Mouse (Mus musculus) midbrain, embryonic 11.5 days (tissue): ENCODE measurements around the gene C87436. TPM values are rescaled to one million over a fixed set of nuclear protein-coding genes. Genes with fewer than 3 reads are reported as not detected.

Experiments
- ATAC-seq: fragments of 200-750 bp; cut with Nextera tagmentation; 2 replicates; pipeline ENCODE4 v1.8.0; 2017; ENCODE audit warnings: moderate TSS enrichment, moderate library complexity; ENCODE audit not compliant: low FRiP score
- DNase-seq: peaks from one replicate; pipeline ENCODE4 v3.0.0; 2015; ENCODE audit warnings: low spot score; ENCODE audit errors: missing footprints
- H3K27ac ChIP-seq: fragments of 300-500 bp; sonication (generic); 2 replicates; pipeline ENCODE4 v1.5.1; 2014; ENCODE audit warnings: low read depth, low read length
- H3K27me3 ChIP-seq: fragments of 300-500 bp; sonication (generic); 2 replicates; pipeline ENCODE4 v1.6.1; 2014; ENCODE audit warnings: mild to moderate bottlenecking, low read length, moderate library complexity, mixed read lengths; ENCODE audit not compliant: control insufficient read depth, insufficient read depth
- H3K36me3 ChIP-seq: fragments of 300-500 bp; sonication (generic); 2 replicates; pipeline ENCODE4 v1.6.1; 2014; ENCODE audit warnings: mild to moderate bottlenecking, low read length, moderate library complexity, mixed read lengths; ENCODE audit not compliant: control insufficient read depth, insufficient read depth
- H3K4me1 ChIP-seq: fragments of 300-500 bp; sonication (generic); 2 replicates; pipeline ENCODE4 v1.6.1; 2014; ENCODE audit warnings: low read length; ENCODE audit not compliant: control insufficient read depth, insufficient read depth
- H3K4me2 ChIP-seq: fragments of 300-500 bp; sonication (generic); 2 replicates; pipeline ENCODE4 v1.6.1; 2014; ENCODE audit warnings: mild to moderate bottlenecking, moderate library complexity
- H3K4me3 ChIP-seq: fragments of 300-500 bp; sonication (generic); 2 replicates; pipeline ENCODE4 v1.5.1; 2014; ENCODE audit warnings: low read depth, low read length
- H3K9ac ChIP-seq: fragments of 300-500 bp; sonication (generic); 2 replicates; pipeline ENCODE4 v1.6.1; 2014; ENCODE audit warnings: low read length
- H3K9me3 ChIP-seq: fragments of 300-500 bp; sonication (generic); 2 replicates; pipeline ENCODE4 v1.6.1; 2016; ENCODE audit warnings: low read length; ENCODE audit not compliant: control insufficient read depth
- WGBS: fragments of 180-500 bp; shearing (Covaris S2); extraction: QIAGEN DNeasy Blood & Tissue Kit; methylation state at CpG from one replicate; pipeline ENCODE4 v1.1.7; 2014; 5-methylcytosine and 5-hydroxymethylcytosine counted together
- polyA plus RNA-seq: library from polyadenylated mRNA; unstranded; fragments of >200 nt; fragmentation: Nextera tagmentation; extraction: Ambion mirVana; gene quantifications from 2 replicates; pipeline ENCODE4 v1.2.1, GENCODE M21; 2014

Gene C87436
- polyA plus RNA-seq, 1 experiment from 2014 or later: 23.6 TPM

DNA sequence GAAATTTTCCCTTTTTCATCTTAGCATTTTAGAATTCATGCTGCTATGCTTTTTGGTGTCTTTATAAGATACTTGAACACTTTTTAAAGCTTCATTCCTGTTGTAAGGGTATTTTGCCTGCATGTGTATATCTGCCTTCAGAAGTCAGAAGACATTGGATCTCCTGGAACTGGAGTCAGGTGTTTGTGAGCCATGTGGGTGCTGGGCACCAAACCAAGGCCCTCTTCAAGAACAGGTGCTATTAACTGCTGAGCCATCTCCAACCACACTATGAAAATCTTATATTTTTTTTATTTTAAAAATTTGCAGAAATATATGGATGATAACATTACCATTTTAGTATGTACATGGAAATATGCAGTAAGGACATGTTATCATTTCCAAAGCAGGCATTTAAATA, 31.9 kb upstream of the C87436 start:
- DNase-seq (no peak), ATAC-seq (no peak)
- no peak overlapping the region for H3K27ac ChIP-seq
- peaks cover 5% of the 10 kb centered on the region; the same call in 1 of the 2 replicates for H3K4me1 ChIP-seq
- no peaks in the 10 kb centered on the region for H3K9me3 ChIP-seq
- no peaks in the 10 kb centered on the region for H3K27me3 ChIP-seq
- H3K4me3 ChIP-seq: peak overlapping the region; percentile 14; the same call in 1 of the 2 replicates
- peak overlapping the region; percentile 81 for H3K4me2 ChIP-seq
- H3K36me3 ChIP-seq: no peaks in the 10 kb centered on the region
- H3K9ac ChIP-seq: peak overlapping the region; percentile 42; the same call in 1 of the 2 replicates

DNA sequence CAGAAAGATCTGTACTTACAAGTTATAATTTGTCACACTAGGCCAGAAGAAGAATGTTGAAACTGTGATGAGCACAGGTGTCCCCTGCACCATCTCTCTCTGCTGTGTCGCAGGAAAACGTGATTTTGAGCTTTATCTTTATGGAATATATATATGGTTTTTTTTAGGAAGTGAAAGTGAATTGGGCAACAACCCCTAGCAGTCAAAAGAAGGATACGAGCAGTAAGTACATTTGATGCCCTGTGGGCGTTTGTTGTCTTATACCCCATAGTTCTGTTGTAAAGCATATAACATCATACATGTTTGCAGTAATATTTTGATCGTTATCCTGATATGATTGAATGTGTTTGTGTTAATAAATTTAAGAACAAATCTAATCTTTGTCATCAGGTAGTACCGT, 19.5 kb upstream of the C87436 start:
- WGBS: 92% methylated on average over 6 of the region's 6 CpGs
- Histone ChIP-seq H3K9me3 (no peaks in the 10 kb centered on the region), H3K27ac (no peak overlapping the region), H3K36me3 (peaks cover 27% of the 10 kb centered on the region), H3K4me3 (no peak overlapping the region), H3K4me2 (no peak overlapping the region), H3K4me1 (no peaks in the 10 kb centered on the region), H3K27me3 (no peaks in the 10 kb centered on the region), H3K9ac (no peak overlapping the region)
- no peak for ATAC-seq
- no peak for DNase-seq

DNA sequence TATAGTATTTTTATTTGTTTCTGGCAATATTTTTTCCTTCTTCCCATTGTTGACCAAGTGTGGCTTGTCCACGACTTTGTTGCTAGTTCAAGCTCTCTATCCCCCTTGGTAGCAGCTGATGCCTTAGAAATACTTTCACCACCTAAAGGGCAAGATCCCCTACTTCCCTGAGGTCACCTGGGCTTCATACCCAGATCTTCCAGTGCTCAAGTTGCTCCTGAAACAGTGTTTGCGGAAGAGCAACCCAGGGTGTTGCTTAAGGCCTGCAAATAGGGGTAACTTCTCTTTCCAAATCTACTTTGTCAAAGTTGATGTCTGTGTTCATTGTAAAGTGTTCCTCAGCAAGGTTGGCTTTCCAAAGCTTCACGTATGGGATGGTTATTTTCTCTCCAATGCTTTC, 18.9 kb upstream of the C87436 start:
- H3K27ac ChIP-seq: no peak overlapping the region
- H3K9ac ChIP-seq: no peak overlapping the region
- H3K36me3 ChIP-seq: peaks cover 29% of the 10 kb centered on the region
- no peaks in the 10 kb centered on the region for H3K4me1 ChIP-seq
- DNase-seq (no peak), ATAC-seq (no peak)
- H3K4me3 ChIP-seq: no peak overlapping the region
- WGBS: 96% methylated on average over 3 of the region's 3 CpGs
- H3K4me2 ChIP-seq: no peak overlapping the region
- H3K9me3 ChIP-seq: no peaks in the 10 kb centered on the region
- no peaks in the 10 kb centered on the region for H3K27me3 ChIP-seq

DNA sequence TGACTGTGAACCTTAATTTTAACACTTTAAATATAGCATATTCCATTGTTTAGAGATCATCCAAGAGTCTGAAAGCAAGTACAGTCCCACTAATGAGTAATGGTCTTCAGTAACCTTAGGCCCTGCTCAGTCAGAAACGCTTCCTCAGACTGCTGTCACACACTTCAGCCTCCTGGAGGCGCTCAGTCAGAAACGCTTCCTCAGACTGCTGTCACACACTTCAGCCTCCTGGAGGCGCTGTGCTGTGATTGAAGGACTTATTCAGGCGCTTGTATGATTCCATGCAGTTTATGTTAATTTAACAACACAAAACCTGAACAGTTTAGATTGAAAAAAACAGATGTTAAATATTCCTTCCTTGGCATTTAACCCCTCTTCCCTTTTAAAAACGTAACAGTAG, 17.7 kb upstream of the C87436 start:
- H3K4me1 ChIP-seq: no peaks in the 10 kb centered on the region
- peaks cover 32% of the 10 kb centered on the region for H3K36me3 ChIP-seq
- H3K27ac ChIP-seq: no peak overlapping the region
- H3K4me3 ChIP-seq: no peak overlapping the region
- no peak for DNase-seq
- H3K9ac ChIP-seq: no peak overlapping the region
- no peak overlapping the region for H3K4me2 ChIP-seq
- ATAC-seq: no peak
- WGBS: 76% methylated on average over 6 of the region's 6 CpGs
- H3K9me3 ChIP-seq: no peaks in the 10 kb centered on the region
- no peaks in the 10 kb centered on the region for H3K27me3 ChIP-seq

DNA sequence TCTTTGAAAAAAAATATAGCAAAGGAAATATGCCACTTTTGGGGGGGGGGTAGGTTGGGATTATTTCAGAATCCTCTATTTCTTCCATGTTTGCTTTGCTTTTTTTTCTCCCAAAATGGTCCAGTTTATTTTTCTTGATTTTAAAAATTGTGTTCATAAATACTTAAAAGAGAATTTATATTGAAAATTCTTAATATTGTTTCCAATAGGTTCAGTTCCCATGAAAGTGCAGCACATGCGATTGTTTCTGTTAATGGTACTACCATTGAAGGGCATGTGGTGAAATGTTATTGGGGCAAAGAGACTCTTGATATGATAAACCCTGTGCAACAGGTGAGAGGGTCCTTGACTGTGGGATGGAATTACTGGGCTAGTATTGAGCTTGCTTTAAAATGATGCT, 11.8 kb upstream of the C87436 start, which contains the start of gene Gm44790:
TSS of gene Gm44790 (plus strand) at position 301 of the 400 bp plus-strand sequence.
- peaks cover 20% of the 10 kb centered on the region for H3K36me3 ChIP-seq
- no peak for DNase-seq
- H3K9ac ChIP-seq: no peak within 1 kb of the TSS
- ATAC-seq: no peak
- no peaks in the 10 kb centered on the region for H3K27me3 ChIP-seq
- no peaks in the 10 kb centered on the region for H3K4me1 ChIP-seq
- H3K4me2 ChIP-seq: no peak within 1 kb of the TSS
- WGBS: 98% methylated on average over 1 of the region's 1 CpGs
- H3K9me3 ChIP-seq: no peaks in the 10 kb centered on the region
- H3K27ac ChIP-seq: no peak within 1 kb of the TSS
- H3K4me3 ChIP-seq: no peak within 1 kb of the TSS

DNA sequence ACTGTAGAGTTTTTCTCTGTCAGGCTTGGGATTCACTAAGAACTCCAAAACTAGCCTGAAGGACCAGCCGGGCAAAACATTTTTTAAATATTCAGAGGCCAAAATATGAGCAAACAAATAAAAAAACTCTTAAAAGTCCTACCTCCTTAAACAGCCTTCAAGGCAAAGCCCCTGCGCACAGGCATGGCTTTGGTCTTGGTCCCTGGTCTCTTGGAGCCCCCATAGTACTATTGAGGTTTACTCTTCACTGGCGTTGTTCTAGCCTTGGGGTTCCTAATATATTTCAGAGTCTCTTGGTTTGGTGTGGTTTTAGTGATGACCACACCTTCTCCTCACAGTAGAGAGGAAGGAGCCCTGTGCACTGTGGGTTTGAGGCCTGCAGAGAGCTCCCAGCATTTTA, 6.6 kb upstream of the C87436 start:
- 93% methylated on average over 3 of the region's 3 CpGs for WGBS
- H3K27ac ChIP-seq: no peak overlapping the region
- H3K9me3 ChIP-seq: no peaks in the 10 kb centered on the region
- DNase-seq (peak; percentile 66), ATAC-seq (no peak)
- no peak overlapping the region for H3K9ac ChIP-seq
- no peaks in the 10 kb centered on the region for H3K4me1 ChIP-seq
- H3K36me3 ChIP-seq: peaks cover 21% of the 10 kb centered on the region
- no peak overlapping the region for H3K4me3 ChIP-seq
- H3K27me3 ChIP-seq: no peaks in the 10 kb centered on the region
- H3K4me2 ChIP-seq: no peak overlapping the region

DNA sequence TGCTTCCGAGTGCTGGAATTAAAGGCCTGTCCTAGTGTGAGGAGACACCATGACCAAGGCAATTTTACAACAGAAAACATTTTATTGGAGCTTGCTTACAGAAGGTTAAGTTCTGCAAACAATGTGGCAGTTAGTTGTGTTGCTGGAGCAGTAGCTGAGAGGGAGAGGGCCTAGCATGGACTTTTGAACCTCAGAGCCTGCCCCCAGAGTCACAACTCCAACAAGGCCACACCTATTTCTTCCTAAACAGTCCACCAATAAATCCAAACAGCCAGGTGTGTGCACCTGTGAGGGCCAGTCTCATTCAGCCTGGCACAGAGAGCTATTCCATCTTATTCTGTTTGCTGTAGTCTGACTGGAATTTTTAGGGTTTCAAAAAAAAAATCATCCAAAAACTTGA, 4.5 kb upstream of the C87436 start:
- ATAC-seq (no peak), DNase-seq (peak; percentile 62)
- 87% methylated on average over 1 of the region's 1 CpGs for WGBS
- Histone ChIP-seq H3K9ac (no peak overlapping the region), H3K4me3 (no peak overlapping the region), H3K27me3 (no peaks in the 10 kb centered on the region), H3K4me2 (no peak overlapping the region), H3K36me3 (peaks cover 10% of the 10 kb centered on the region), H3K27ac (no peak overlapping the region), H3K9me3 (no peaks in the 10 kb centered on the region), H3K4me1 (no peaks in the 10 kb centered on the region; the same call in 1 of the 2 replicates)

DNA sequence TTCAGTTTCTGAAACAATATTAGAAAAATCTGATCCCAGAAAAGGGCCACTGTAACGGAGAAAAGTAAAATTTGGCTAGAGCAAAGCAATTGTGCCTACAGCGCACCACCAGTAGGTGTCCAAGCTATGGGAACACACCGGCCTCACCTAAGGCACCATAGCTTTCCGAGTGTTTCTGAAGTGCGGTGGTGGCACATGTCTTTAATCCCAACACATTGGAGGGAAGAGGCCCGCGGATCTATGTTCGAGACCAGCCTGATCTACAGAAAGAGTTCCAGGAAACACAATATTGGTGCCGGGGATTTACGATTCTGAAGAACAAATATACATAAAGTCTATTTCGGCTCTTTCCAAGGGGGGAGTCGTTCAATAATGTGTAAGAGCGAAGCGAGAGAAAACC, 463 bp upstream of the C87436 start:
- Histone ChIP-seq H3K4me3 (peak overlapping the region; percentile 84), H3K27ac (peak overlapping the region; percentile 67; the same call in 1 of the 2 replicates), H3K27me3 (no peaks in the 10 kb centered on the region), H3K36me3 (peaks cover 7% of the 10 kb centered on the region), H3K9me3 (no peaks in the 10 kb centered on the region), H3K4me2 (peak overlapping the region; percentile 57), H3K4me1 (peaks cover 3% of the 10 kb centered on the region; the same call in 1 of the 2 replicates), H3K9ac (peak overlapping the region; percentile 86)
- WGBS: 3% methylated on average over 14 of the region's 14 CpGs
- peak; percentile 47; the same call in 1 of the 2 replicates for ATAC-seq
- DNase-seq: peak; percentile 93

DNA sequence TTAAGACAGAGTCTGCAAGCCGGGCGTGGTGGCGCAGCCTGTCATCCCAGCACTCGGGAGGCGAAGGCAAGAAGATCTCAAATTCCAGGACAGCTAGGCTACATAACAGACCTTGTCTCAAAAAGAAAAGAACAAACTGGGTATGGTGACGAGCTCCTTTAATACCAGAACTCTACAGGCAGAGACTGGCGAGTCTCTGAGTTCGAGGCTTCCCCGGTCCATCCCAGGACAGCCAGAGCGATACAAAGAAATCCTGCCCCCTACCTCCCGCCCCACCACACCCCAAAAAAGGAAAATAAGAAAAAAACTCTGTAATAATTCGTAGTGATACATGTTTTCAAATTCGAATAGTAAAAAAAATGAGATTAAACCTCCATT, 934 bp downstream of the C87436 start:
- Histone ChIP-seq H3K9ac (peak overlapping the region; percentile 86), H3K4me2 (peak overlapping the region; percentile 57), H3K27ac (peak overlapping the region; percentile 67), H3K9me3 (no peaks in the 10 kb centered on the region), H3K4me1 (peaks cover 3% of the 10 kb centered on the region; the same call in 1 of the 2 replicates), H3K36me3 (peaks cover 14% of the 10 kb centered on the region), H3K4me3 (peak overlapping the region; percentile 84), H3K27me3 (no peaks in the 10 kb centered on the region)
- 6% methylated on average over 13 of the region's 13 CpGs for WGBS
- DNase-seq (no peak), ATAC-seq (no peak)
